Mouse (Mus musculus) retina, postnatal 1 day (tissue): ENCODE measurements around the gene Thoc6.

Experiments
- DNase-seq: peaks from one replicate; pipeline ENCODE4 v3.0.0-alpha.2; 2012

Gene Thoc6

GRCm38 (mm10) chr17:23673424-23674073 is at the start of gene Thoc6, which contains the start of gene Hcfc1r1:
Gene Thoc6, minus strand, starts transcription at chr17:23673882.
Gene Hcfc1r1, plus strand, starts transcription at chr17:23673596.
- peak; percentile 96 for DNase-seq

GRCm38 (mm10) chr17:23722376-23723125 is 48.9 kb upstream of the Thoc6 start, which contains the start of gene 1520401A03Rik:
Gene 1520401A03Rik, minus strand, starts transcription at chr17:23722783.
- no peak for DNase-seq

GRCm38 (mm10) chr17:23721886-23722285 is 48.2 kb upstream of the Thoc6 start:
- DNase-seq = no peak

- no peak for DNase-seq
These were observed 45.8 kb upstream of the Thoc6 start for GRCm38 (mm10) chr17:23719455-23719854.

GRCm38 (mm10) chr17:23717003-23717402 is 43.3 kb upstream of the Thoc6 start:
- no peak for DNase-seq

- DNase-seq = peak; percentile 83
These were observed 32.5 kb upstream of the Thoc6 start for GRCm38 (mm10) chr17:23706212-23706611.

- no peak for DNase-seq
These were observed 31.9 kb upstream of the Thoc6 start for GRCm38 (mm10) chr17:23705525-23706104.

- no peak for DNase-seq
These were observed 31.1 kb upstream of the Thoc6 start for GRCm38 (mm10) chr17:23704741-23705140.

GRCm38 (mm10) chr17:23703301-23703700 is 29.6 kb upstream of the Thoc6 start:
- DNase-seq = no peak

- peak; percentile 95 for DNase-seq
These were observed 26.4 kb upstream of the Thoc6 start for GRCm38 (mm10) chr17:23700079-23700478.

- DNase-seq = peak; percentile 44
These were observed 25.7 kb upstream of the Thoc6 start for GRCm38 (mm10) chr17:23699131-23700077.

GRCm38 (mm10) chr17:23695801-23696200 is 22.1 kb upstream of the Thoc6 start:
- no peak for DNase-seq

- no peak for DNase-seq
These were observed 20.8 kb upstream of the Thoc6 start for GRCm38 (mm10) chr17:23694491-23694890.

GRCm38 (mm10) chr17:23683856-23684672 is 10.4 kb upstream of the Thoc6 start, which contains the start of gene Cldn9:
Gene Cldn9, minus strand, starts transcription at chr17:23684026.
- no peak for DNase-seq

- no peak for DNase-seq
These were observed 9.5 kb upstream of the Thoc6 start for GRCm38 (mm10) chr17:23683226-23683625.

- no peak for DNase-seq
These were observed 8.8 kb upstream of the Thoc6 start for GRCm38 (mm10) chr17:23682530-23682929.

- DNase-seq = no peak
These were observed 8.4 kb upstream of the Thoc6 start for GRCm38 (mm10) chr17:23682092-23682491.

GRCm38 (mm10) chr17:23681086-23681485 is 7.4 kb upstream of the Thoc6 start:
- no peak for DNase-seq

GRCm38 (mm10) chr17:23680336-23680735 is 6.7 kb upstream of the Thoc6 start:
- no peak for DNase-seq

GRCm38 (mm10) chr17:23679127-23679835 is 5.6 kb upstream of the Thoc6 start, which contains the start of gene Cldn6:
Gene Cldn6, plus strand, starts transcription at chr17:23679249.
- no peak for DNase-seq

- peak; percentile 88 for DNase-seq
These were observed 3.6 kb upstream of the Thoc6 start, which contains the start of gene Tnfrsf12a for GRCm38 (mm10) chr17:23677236-23677679. Gene Tnfrsf12a, minus strand, starts transcription at chr17:23677468.
